Mouse (Mus musculus): Measurements from ENCODE around the gene Thy1. TPM values are rescaled to one million over a fixed set of nuclear protein-coding genes. Genes with fewer than 3 reads are reported as not detected.

Thy1 gene
- polyA plus RNA-seq, 1 experiment from 2014 or later: 2.7 TPM

GRCm38 (mm10) chr9:44074395-44075275 is 31.5 kb downstream of the Thy1 start:
- Histone ChIP-seq H3K4me2 (ENCODE audit: low read length) (no peak overlapping the region), H3K36me3 (ENCODE audit: control insufficient read depth, insufficient read depth, low read length) (peaks cover 22% of the 10 kb centered on the region), H3K4me1 (ENCODE audit: control insufficient read depth in 2 of 2, insufficient read depth in 2 of 2, low read length in 2 of 2) (peaks cover 58 to 78% of the 10 kb centered on the region in 2 experiments), H3K4me3 (ENCODE audit: control insufficient read depth in 1 of 2, insufficient read depth in 1 of 2, low read depth in 1 of 2, low read length in 2 of 2) (no peak overlapping the region), H3K9me3 (ENCODE audit: control insufficient read depth, low read length) (no peaks in the 10 kb centered on the region), H3K27me3 (ENCODE audit: control insufficient read depth, insufficient read depth, low read length) (no peaks in the 10 kb centered on the region), H3K9ac (ENCODE audit: low read length) (no peak overlapping the region), H3K27ac (replicated peaks in 1 of 2; ENCODE audit: control insufficient read depth in 1 of 2, insufficient read depth in 1 of 2, low read depth in 2 of 2, low read length in 2 of 2) (no peak overlapping the region)
- ATAC-seq (ENCODE audit: insufficient number of reproducible peaks, insufficient read depth, low FRiP score, low read depth): no peak
- 63% methylated on average over 9 of the region's 9 CpGs for WGBS

GRCm38 (mm10) chr9:44075276-44075995 is 32.3 kb downstream of the Thy1 start:
- no peaks in the 10 kb centered on the region for H3K9me3 ChIP-seq (ENCODE audit: control insufficient read depth, low read length)
- 74% methylated on average over 24 of the region's 24 CpGs for WGBS
- no peak overlapping the region for H3K4me3 ChIP-seq (ENCODE audit: control insufficient read depth in 1 of 2, insufficient read depth in 1 of 2, low read depth in 1 of 2, low read length in 2 of 2)
- no peaks in the 10 kb centered on the region for H3K27me3 ChIP-seq (ENCODE audit: control insufficient read depth, insufficient read depth, low read length)
- no peak overlapping the region for H3K27ac ChIP-seq (replicated peaks in 1 of 2; ENCODE audit: control insufficient read depth in 1 of 2, insufficient read depth in 1 of 2, low read depth in 2 of 2, low read length in 2 of 2)
- H3K36me3 ChIP-seq (ENCODE audit: control insufficient read depth, insufficient read depth, low read length): peaks cover 22% of the 10 kb centered on the region
- H3K4me1 ChIP-seq (ENCODE audit: control insufficient read depth in 2 of 2, insufficient read depth in 2 of 2, low read length in 2 of 2): peaks cover 62 to 81% of the 10 kb centered on the region in 2 experiments
- H3K4me2 ChIP-seq (ENCODE audit: low read length): no peak overlapping the region
- H3K9ac ChIP-seq (ENCODE audit: low read length): no peak overlapping the region
- ATAC-seq (ENCODE audit: insufficient number of reproducible peaks, insufficient read depth, low FRiP score, low read depth): no peak

GRCm38 (mm10) chr9:44075996-44076763 is 33.0 kb downstream of the Thy1 start:
- peak overlapping the region; percentile 22; the same call in 1 of the 2 replicates for H3K9ac ChIP-seq (ENCODE audit: low read length)
- ATAC-seq (ENCODE audit: insufficient number of reproducible peaks, insufficient read depth, low FRiP score, low read depth): no peak
- H3K4me3 ChIP-seq (ENCODE audit: control insufficient read depth in 1 of 2, insufficient read depth in 1 of 2, low read depth in 1 of 2, low read length in 2 of 2): no peak overlapping the region
- H3K4me2 ChIP-seq (ENCODE audit: low read length): 0 out of 2 replicates have a peak overlapping the region, but pooled peaks have one; percentile 3
- H3K4me1 ChIP-seq (ENCODE audit: control insufficient read depth in 2 of 2, insufficient read depth in 2 of 2, low read length in 2 of 2): peaks cover 61 to 81% of the 10 kb centered on the region in 2 experiments
- no peaks in the 10 kb centered on the region for H3K27me3 ChIP-seq (ENCODE audit: control insufficient read depth, insufficient read depth, low read length)
- H3K36me3 ChIP-seq (ENCODE audit: control insufficient read depth, insufficient read depth, low read length): peaks cover 22% of the 10 kb centered on the region
- WGBS: 60% methylated on average over 16 of the region's 16 CpGs
- H3K27ac ChIP-seq (replicated peaks in 1 of 2; ENCODE audit: control insufficient read depth in 1 of 2, insufficient read depth in 1 of 2, low read depth in 2 of 2, low read length in 2 of 2): 0 out of 4 replicates have a peak overlapping the region, but pooled peaks of 1 of the 2 experiments have one; percentile 33
- no peaks in the 10 kb centered on the region for H3K9me3 ChIP-seq (ENCODE audit: control insufficient read depth, low read length)

- Histone ChIP-seq H3K4me1 (ENCODE audit: control insufficient read depth in 2 of 2, insufficient read depth in 2 of 2, low read length in 2 of 2) (peaks cover 58 to 83% of the 10 kb centered on the region in 2 experiments), H3K9me3 (ENCODE audit: control insufficient read depth, low read length) (no peaks in the 10 kb centered on the region), H3K36me3 (ENCODE audit: control insufficient read depth, insufficient read depth, low read length) (peaks cover 22% of the 10 kb centered on the region), H3K27me3 (ENCODE audit: control insufficient read depth, insufficient read depth, low read length) (no peaks in the 10 kb centered on the region), H3K4me3 (ENCODE audit: control insufficient read depth in 1 of 2, insufficient read depth in 1 of 2, low read depth in 1 of 2, low read length in 2 of 2) (no peak overlapping the region), H3K4me2 (ENCODE audit: low read length) (0 out of 2 replicates have a peak overlapping the region, but pooled peaks have one; percentile 3), H3K9ac (ENCODE audit: low read length) (0 out of 2 replicates have a peak overlapping the region, but pooled peaks have one; percentile 22), H3K27ac (replicated peaks in 1 of 2; ENCODE audit: control insufficient read depth in 1 of 2, insufficient read depth in 1 of 2, low read depth in 2 of 2, low read length in 2 of 2) (peak overlapping the region in 1 of 2 experiments; percentile 33; a peak in 1 of 4 replicates)
- WGBS: 13% methylated on average over 5 of the region's 5 CpGs
- ATAC-seq (ENCODE audit: insufficient number of reproducible peaks, insufficient read depth, low FRiP score, low read depth): no peak
These were observed 33.6 kb downstream of the Thy1 start for GRCm38 (mm10) chr9:44076764-44077120.

GRCm38 (mm10) chr9:44077266-44077910 is 34.2 kb downstream of the Thy1 start:
- Histone ChIP-seq H3K36me3 (ENCODE audit: control insufficient read depth, insufficient read depth, low read length) (peaks cover 22% of the 10 kb centered on the region), H3K9me3 (ENCODE audit: control insufficient read depth, low read length) (no peaks in the 10 kb centered on the region), H3K4me1 (ENCODE audit: control insufficient read depth in 2 of 2, insufficient read depth in 2 of 2, low read length in 2 of 2) (peaks cover 52 to 81% of the 10 kb centered on the region in 2 experiments), H3K27ac (replicated peaks in 1 of 2; ENCODE audit: control insufficient read depth in 1 of 2, insufficient read depth in 1 of 2, low read depth in 2 of 2, low read length in 2 of 2) (peak overlapping the region in 1 of 2 experiments; percentile 85; a peak in 2 of 4 replicates), H3K9ac (ENCODE audit: low read length) (peak overlapping the region; percentile 52), H3K4me3 (ENCODE audit: control insufficient read depth in 1 of 2, insufficient read depth in 1 of 2, low read depth in 1 of 2, low read length in 2 of 2) (no peak overlapping the region), H3K4me2 (ENCODE audit: low read length) (0 out of 2 replicates have a peak overlapping the region, but pooled peaks have one; percentile 3), H3K27me3 (ENCODE audit: control insufficient read depth, insufficient read depth, low read length) (no peaks in the 10 kb centered on the region)
- no peak for ATAC-seq (ENCODE audit: insufficient number of reproducible peaks, insufficient read depth, low FRiP score, low read depth)
- WGBS: 84% methylated on average over 11 of the region's 11 CpGs

GRCm38 (mm10) chr9:44078136-44078797 is 35.1 kb downstream of the Thy1 start:
- 66% methylated on average over 10 of the region's 10 CpGs for WGBS
- ATAC-seq (ENCODE audit: insufficient number of reproducible peaks, insufficient read depth, low FRiP score, low read depth): no peak
- Histone ChIP-seq H3K27ac (replicated peaks in 1 of 2; ENCODE audit: control insufficient read depth in 1 of 2, insufficient read depth in 1 of 2, low read depth in 2 of 2, low read length in 2 of 2) (peak overlapping the region; percentile 78 to 85), H3K4me1 (ENCODE audit: control insufficient read depth in 2 of 2, insufficient read depth in 2 of 2, low read length in 2 of 2) (peaks cover 45 to 80% of the 10 kb centered on the region in 2 experiments), H3K36me3 (ENCODE audit: control insufficient read depth, insufficient read depth, low read length) (peaks cover 22% of the 10 kb centered on the region), H3K9ac (ENCODE audit: low read length) (peak overlapping the region; percentile 57; the same call in 1 of the 2 replicates), H3K27me3 (ENCODE audit: control insufficient read depth, insufficient read depth, low read length) (no peaks in the 10 kb centered on the region), H3K4me3 (ENCODE audit: control insufficient read depth in 1 of 2, insufficient read depth in 1 of 2, low read depth in 1 of 2, low read length in 2 of 2) (no peak overlapping the region; a peak in 1 of 4 replicates), H3K9me3 (ENCODE audit: control insufficient read depth, low read length) (no peaks in the 10 kb centered on the region), H3K4me2 (ENCODE audit: low read length) (peak overlapping the region; percentile 48)

Data from heart, embryonic 14.5 days (tissue).